Mouse (Mus musculus): ENCODE measurements at regions not wholly inside any gene's neighbourhood (a gene's known extent, or its start where the extent isn't known, plus 50 kb on each side); places are given as distances from the start of the nearest gene placed in this dataset.
A peak's percentile ranks its signal among the peaks of the same experiment; 100 is the strongest.

DNA sequence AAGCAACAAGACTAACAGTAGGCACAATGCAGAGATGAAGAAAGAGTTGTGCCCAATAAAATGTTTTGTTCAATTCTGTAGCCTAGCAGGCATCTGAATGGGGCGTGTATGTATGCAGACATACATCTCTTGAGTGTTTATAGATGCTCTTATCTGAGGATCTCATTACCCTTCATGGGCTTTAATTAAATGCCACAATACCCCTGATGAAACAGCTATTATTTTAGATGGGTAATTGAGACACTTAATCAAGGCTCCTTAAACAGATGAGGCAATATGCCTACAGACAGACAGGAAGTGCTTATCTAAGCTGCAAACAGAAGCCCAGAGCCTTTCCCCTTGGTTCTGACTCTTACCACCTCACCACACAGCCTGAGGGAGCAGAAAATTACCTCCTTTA, 384.6 kb upstream of the Adamts9 start:
- DNase-seq (ENCODE audit: low spot score) (peak; percentile 12), ATAC-seq (ENCODE audit: low FRiP score) (no peak)
- no peaks in the 10 kb centered on the region for H3K9me3 ChIP-seq (ENCODE audit: low read length)
- H3K4me1 ChIP-seq (ENCODE audit: insufficient read depth, low read length): no peaks in the 10 kb centered on the region
- H3K27ac ChIP-seq (ENCODE audit: low read depth, low read length): no peak overlapping the region
- H3K4me3 ChIP-seq (ENCODE audit: low read depth, low read length): no peak overlapping the region
- TF ChIP-seq CTCF (IDR thresholded peaks at IDR 0.05): no peak
- H3K36me3 ChIP-seq (ENCODE audit: insufficient read depth, low read length): no peaks in the 10 kb centered on the region
- WGBS: 79% methylated on average over 1 of the region's 1 CpGs
- H3K9ac ChIP-seq (replicated peaks; ENCODE audit: low read length, poor library complexity, severe bottlenecking): no peak overlapping the region
- no peak overlapping the region for H3K4me2 ChIP-seq (ENCODE audit: low read depth, low read length, poor library complexity, severe bottlenecking)
- H3K27me3 ChIP-seq (ENCODE audit: insufficient read depth, low read length): no peaks in the 10 kb centered on the region

GRCm38 (mm10) chr6:93323881-93324280, 380.6 kb upstream of the Adamts9 start:
- H3K27me3 ChIP-seq (ENCODE audit: insufficient read depth, low read length): no peaks in the 10 kb centered on the region
- no peak for TF ChIP-seq CTCF (IDR thresholded peaks at IDR 0.05)
- ATAC-seq (ENCODE audit: low FRiP score) (no peak), DNase-seq (ENCODE audit: low spot score) (no peak)
- no peak overlapping the region for H3K4me2 ChIP-seq (ENCODE audit: low read depth, low read length, poor library complexity, severe bottlenecking)
- H3K4me1 ChIP-seq (ENCODE audit: insufficient read depth, low read length): no peaks in the 10 kb centered on the region
- H3K9me3 ChIP-seq (ENCODE audit: low read length): no peaks in the 10 kb centered on the region
- no peak overlapping the region for H3K27ac ChIP-seq (ENCODE audit: low read depth, low read length)
- H3K4me3 ChIP-seq (ENCODE audit: low read depth, low read length): no peak overlapping the region
- H3K9ac ChIP-seq (replicated peaks; ENCODE audit: low read length, poor library complexity, severe bottlenecking): no peak overlapping the region
- no peaks in the 10 kb centered on the region for H3K36me3 ChIP-seq (ENCODE audit: insufficient read depth, low read length)
- 64% methylated on average over 3 of the region's 3 CpGs for WGBS

DNA sequence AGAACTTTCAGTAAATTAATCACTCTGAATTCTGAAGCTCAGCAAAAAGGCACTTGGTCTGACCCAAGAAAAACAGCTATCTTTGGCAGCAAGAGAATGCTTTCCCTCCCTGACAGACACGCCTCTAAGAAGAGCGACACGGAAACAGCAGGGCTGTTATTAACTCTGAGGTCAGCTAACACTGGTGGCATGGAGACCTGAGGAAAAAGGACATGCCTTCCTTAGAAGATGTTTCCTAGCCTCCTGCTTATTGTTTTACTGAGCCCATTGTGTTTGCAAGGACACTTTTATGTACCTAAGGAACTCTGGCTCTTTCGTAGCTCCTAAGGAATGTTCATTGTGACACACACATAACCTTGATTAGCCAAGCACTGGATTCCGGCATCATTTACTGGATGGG, 371.3 kb upstream of the Adamts9 start:
- Histone ChIP-seq H3K4me3 (ENCODE audit: low read depth, low read length) (no peak overlapping the region), H3K4me1 (ENCODE audit: insufficient read depth, low read length) (no peaks in the 10 kb centered on the region), H3K27me3 (ENCODE audit: insufficient read depth, low read length) (no peaks in the 10 kb centered on the region), H3K9me3 (ENCODE audit: low read length) (no peaks in the 10 kb centered on the region), H3K9ac (replicated peaks; ENCODE audit: low read length, poor library complexity, severe bottlenecking) (no peak overlapping the region), H3K4me2 (ENCODE audit: low read depth, low read length, poor library complexity, severe bottlenecking) (no peak overlapping the region), H3K36me3 (ENCODE audit: insufficient read depth, low read length) (no peaks in the 10 kb centered on the region), H3K27ac (ENCODE audit: low read depth, low read length) (no peak overlapping the region)
- TF ChIP-seq CTCF (IDR thresholded peaks at IDR 0.05): no peak
- ATAC-seq (ENCODE audit: low FRiP score) (no peak), DNase-seq (ENCODE audit: low spot score) (no peak)
- 78% methylated on average over 5 of the region's 5 CpGs for WGBS

- Histone ChIP-seq H3K36me3 (ENCODE audit: insufficient read depth, low read length) (no peaks in the 10 kb centered on the region), H3K27ac (ENCODE audit: low read depth, low read length) (no peak overlapping the region), H3K4me2 (ENCODE audit: low read depth, low read length, poor library complexity, severe bottlenecking) (no peak overlapping the region), H3K4me3 (ENCODE audit: low read depth, low read length) (no peak overlapping the region), H3K27me3 (ENCODE audit: insufficient read depth, low read length) (no peaks in the 10 kb centered on the region), H3K4me1 (ENCODE audit: insufficient read depth, low read length) (no peaks in the 10 kb centered on the region), H3K9me3 (ENCODE audit: low read length) (no peaks in the 10 kb centered on the region), H3K9ac (replicated peaks; ENCODE audit: low read length, poor library complexity, severe bottlenecking) (no peak overlapping the region)
- WGBS: 64% methylated on average over 2 of the region's 2 CpGs
- DNase-seq (ENCODE audit: low spot score) (no peak), ATAC-seq (ENCODE audit: low FRiP score) (no peak)
- TF ChIP-seq CTCF (IDR thresholded peaks at IDR 0.05): no peak
Observed at GRCm38 (mm10) chr6:93305176-93305575, 361.9 kb upstream of the Adamts9 start.

- 49% methylated on average over 6 of the region's 6 CpGs for WGBS
- no peaks in the 10 kb centered on the region for H3K4me1 ChIP-seq (ENCODE audit: insufficient read depth, low read length)
- ATAC-seq (ENCODE audit: low FRiP score) (no peak), DNase-seq (ENCODE audit: low spot score) (no peak)
- H3K4me2 ChIP-seq (ENCODE audit: low read depth, low read length, poor library complexity, severe bottlenecking): no peak overlapping the region
- no peak for TF ChIP-seq CTCF (IDR thresholded peaks at IDR 0.05)
- H3K36me3 ChIP-seq (ENCODE audit: insufficient read depth, low read length): no peaks in the 10 kb centered on the region
- H3K4me3 ChIP-seq (ENCODE audit: low read depth, low read length): no peak overlapping the region
- H3K9me3 ChIP-seq (ENCODE audit: low read length): no peaks in the 10 kb centered on the region
- H3K27me3 ChIP-seq (ENCODE audit: insufficient read depth, low read length): no peaks in the 10 kb centered on the region
- H3K27ac ChIP-seq (ENCODE audit: low read depth, low read length): no peak overlapping the region
- no peak overlapping the region for H3K9ac ChIP-seq (replicated peaks; ENCODE audit: low read length, poor library complexity, severe bottlenecking)
Observed at GRCm38 (mm10) chr6:93297975-93298374, 354.7 kb upstream of the Adamts9 start.

- no peak for ATAC-seq (ENCODE audit: low FRiP score)
- Histone ChIP-seq H3K4me1 (ENCODE audit: insufficient read depth, low read length) (no peaks in the 10 kb centered on the region), H3K27me3 (ENCODE audit: insufficient read depth, low read length) (no peaks in the 10 kb centered on the region), H3K9ac (replicated peaks; ENCODE audit: low read length, poor library complexity, severe bottlenecking) (no peak overlapping the region), H3K27ac (ENCODE audit: low read depth, low read length) (no peak overlapping the region), H3K9me3 (ENCODE audit: low read length) (no peaks in the 10 kb centered on the region), H3K4me3 (ENCODE audit: low read depth, low read length) (no peak overlapping the region), H3K4me2 (ENCODE audit: low read depth, low read length, poor library complexity, severe bottlenecking) (no peak overlapping the region), H3K36me3 (ENCODE audit: insufficient read depth, low read length) (no peaks in the 10 kb centered on the region)
- no peak for TF ChIP-seq CTCF (IDR thresholded peaks at IDR 0.05)
- DNase-seq (ENCODE audit: low spot score): no peak
- WGBS: 87% methylated on average over 1 of the region's 1 CpGs
Observed at GRCm38 (mm10) chr6:93291711-93292110, 348.4 kb upstream of the Adamts9 start.

Data from midbrain, postnatal 0 days (tissue).